Mouse (Mus musculus): ENCODE measurements at regions not wholly inside any gene's neighbourhood (a gene's known extent, or its start where the extent isn't known, plus 50 kb on each side); places are given as distances from the start of the nearest gene placed in this dataset.

DNA sequence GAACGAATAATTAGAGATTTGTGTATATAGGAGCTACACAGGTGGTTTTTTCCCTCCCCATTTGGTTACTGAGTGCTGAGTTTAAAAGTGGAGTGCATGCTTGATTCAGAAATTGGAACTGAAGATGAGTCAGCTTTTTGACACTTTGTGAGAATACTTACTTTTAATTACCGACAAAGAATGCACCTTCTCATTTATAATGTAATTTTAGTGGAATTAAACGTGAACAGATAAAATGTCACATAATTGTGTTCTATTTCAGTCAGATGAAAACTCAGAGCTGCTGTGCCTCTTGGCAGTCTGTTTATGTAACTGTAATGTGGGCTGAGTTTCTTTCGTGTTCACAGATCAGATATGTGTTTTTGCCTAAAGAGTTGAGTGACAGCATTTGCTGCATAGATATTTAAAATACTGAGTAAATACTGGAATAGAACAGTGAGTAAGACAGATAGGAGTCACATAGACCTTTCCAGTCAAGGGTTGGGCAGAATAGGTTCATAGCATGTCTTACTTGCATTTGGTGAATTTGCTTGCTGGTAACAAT lies 51.9 kb upstream of the Arhgap32 start:
- H3K27ac ChIP-seq = no peak overlapping the region
- H3K27me3 ChIP-seq = no peaks in the 10 kb centered on the region
- 71% methylated on average over 4 of the region's 4 CpGs for WGBS
- ATAC-seq (ENCODE audit: borderline replicate concordance, extremely low read depth, low FRiP score, low TSS enrichment) = no peak
- no peaks in the 10 kb centered on the region for H3K36me3 ChIP-seq
- no peak overlapping the region for H3K4me3 ChIP-seq
- H3K4me1 ChIP-seq = no peaks in the 10 kb centered on the region
- H3K9ac ChIP-seq = no peak overlapping the region
- H3K9me3 ChIP-seq = no peaks in the 10 kb centered on the region
- no peak overlapping the region for H3K4me2 ChIP-seq

All from lung, embryonic 15.5 days (tissue).